Mouse (Mus musculus): ENCODE results near the gene Smad3.
A peak's percentile ranks its signal among the peaks of the same experiment; 100 is the strongest.

- TF ChIP-seq CTCF (IDR thresholded peaks at IDR 0.05), result no peak
- peak; percentile 88 for TF ChIP-seq EP300 (IDR thresholded peaks at IDR 0.05)
Measured at GRCm38 (mm10) chr9:63704979-63705751, 52.6 kb downstream of the Smad3 start.
